Mouse (Mus musculus): ENCODE data around the gene Stk4.

DNA sequence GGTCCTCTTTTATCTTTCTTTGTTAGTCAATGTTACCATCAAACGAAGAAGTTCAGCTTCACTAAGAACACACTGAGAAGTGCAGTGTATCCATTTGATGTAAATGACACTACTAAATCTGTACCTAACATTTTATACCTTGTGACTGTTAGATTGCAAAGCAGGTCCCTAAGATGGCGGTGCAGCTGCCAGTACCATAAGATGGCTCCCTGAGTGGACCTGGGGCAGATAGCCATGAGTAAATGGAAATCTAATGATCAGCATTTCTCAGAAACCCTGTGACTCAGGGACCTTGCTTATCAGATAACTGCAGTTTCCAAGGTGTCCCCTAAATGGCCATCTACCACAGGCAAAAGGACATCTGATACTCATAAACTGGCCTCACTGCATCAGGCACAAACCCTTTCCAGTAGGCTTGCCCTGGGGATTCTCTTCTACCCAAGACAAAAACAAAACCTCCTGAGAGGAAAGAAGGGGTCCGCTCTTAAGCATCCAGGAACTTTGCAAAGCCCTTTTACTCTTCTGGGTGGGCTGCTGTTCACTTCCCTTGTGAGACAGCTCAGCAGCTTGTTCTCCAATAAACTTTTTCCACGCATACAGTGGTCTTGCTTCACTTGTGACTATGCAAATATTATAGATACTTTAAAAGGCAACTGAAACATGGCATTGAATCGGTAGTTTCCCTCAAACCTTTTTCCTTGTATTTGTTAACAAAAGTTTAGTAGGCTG lies 126.0 kb downstream of the Stk4 start:
- TF ChIP-seq CTCF (IDR thresholded peaks at IDR 0.05; ENCODE audit: control insufficient read depth, insufficient read depth, insufficient replicate concordance, low read depth, low read length): no peak
- TF ChIP-seq POLR2A (IDR thresholded peaks at IDR 0.05; ENCODE audit: control insufficient read depth, low read depth, low read length): no peak

Data from testis, adult 2 months (tissue).